Mouse (Mus musculus): Measurements from ENCODE around the gene Slc4a5.
A peak's percentile ranks its signal among the peaks of the same experiment; 100 is the strongest.
"Not testable (repeated sequence)": the region's sequence is repeated elsewhere in the genome, so short reads cannot be mapped to it uniquely, and the experiment has no call there.

The Slc4a5 gene

DNA sequence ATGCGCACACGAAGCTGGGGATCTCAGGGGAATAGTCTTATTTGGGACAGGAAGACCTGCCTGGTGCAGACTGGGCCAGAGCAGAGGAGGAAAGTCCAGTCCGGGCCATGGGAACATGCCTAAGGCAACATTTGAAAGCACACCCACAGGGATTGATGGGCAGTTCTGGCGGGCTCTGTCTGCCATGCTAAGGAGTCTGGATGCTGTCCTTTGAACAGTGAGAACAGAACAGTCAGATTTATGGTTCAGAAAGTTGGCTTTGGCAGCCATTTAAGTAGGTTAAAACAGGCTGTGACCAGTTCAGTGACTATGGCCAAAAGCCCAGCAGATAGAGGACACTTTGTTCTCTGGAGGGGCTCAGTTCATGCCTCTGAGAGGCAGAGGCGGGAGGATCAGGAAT, 82.6 kb downstream of the Slc4a5 start:
- DNase-seq (ENCODE audit: low read depth in 1 of 2, low spot score in 2 of 2), result no peak

DNA sequence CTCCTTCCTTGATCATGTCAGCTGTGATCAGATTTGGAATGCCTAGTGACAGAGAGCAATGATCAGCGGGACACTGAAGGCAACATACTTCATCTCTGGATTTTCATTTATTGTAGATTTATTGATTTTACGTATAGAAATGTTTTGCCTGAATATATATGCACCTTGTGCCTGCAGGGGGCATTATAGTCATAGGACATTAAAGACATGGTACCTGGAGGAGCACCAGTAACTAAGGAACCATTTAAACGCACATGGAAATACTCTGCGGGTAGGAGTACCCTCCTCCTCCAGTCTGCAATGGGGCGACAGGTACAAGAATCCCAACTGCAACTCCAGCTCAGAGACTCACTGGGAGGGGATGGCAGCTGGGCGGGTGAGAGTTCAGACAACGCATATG, 89.4 kb downstream of the Slc4a5 start:
- no peak for DNase-seq (ENCODE audit: low read depth in 1 of 2, low spot score in 2 of 2)

DNA sequence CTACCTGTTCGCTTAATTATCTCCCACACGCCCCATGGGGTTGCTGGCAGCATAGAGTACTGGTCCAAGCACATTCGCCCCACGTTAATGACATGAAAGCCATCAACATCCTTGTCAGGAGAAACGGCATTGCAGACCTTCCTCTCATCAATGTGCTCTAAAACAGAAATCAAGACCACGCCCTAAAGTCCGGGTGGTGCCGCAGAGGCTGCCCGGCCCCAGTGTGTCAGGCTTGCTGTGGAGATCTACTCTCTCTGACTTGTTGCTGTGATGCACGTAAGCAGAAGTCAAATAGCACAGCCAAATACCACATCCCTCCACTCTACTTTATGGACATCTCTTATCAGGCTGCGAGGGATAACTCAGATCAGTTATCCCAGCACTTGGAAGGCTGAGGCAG, 91.6 kb downstream of the Slc4a5 start:
- no peak for DNase-seq (ENCODE audit: low read depth in 1 of 2, low spot score in 2 of 2)

DNA sequence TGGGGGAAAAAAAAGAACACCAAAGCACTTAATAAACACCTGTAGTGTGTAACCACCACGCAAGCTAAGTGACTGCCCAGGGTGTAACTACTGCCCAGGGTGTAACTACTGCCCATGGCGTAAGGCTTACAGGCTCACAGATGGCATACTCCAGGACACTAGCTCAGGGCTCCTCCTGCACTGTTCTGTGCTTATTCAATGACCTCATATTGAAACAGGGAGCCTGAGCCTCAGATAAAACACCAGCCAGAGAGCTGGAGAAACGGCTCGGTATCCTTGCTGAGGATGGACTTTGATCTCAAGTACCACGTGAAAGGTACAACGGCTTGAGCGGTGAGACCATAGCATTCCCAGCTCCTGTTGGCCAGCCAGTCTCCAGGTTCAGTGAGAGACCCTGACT, 92.4 kb downstream of the Slc4a5 start:
- no peak for DNase-seq (ENCODE audit: low read depth in 1 of 2, low spot score in 2 of 2)

DNA sequence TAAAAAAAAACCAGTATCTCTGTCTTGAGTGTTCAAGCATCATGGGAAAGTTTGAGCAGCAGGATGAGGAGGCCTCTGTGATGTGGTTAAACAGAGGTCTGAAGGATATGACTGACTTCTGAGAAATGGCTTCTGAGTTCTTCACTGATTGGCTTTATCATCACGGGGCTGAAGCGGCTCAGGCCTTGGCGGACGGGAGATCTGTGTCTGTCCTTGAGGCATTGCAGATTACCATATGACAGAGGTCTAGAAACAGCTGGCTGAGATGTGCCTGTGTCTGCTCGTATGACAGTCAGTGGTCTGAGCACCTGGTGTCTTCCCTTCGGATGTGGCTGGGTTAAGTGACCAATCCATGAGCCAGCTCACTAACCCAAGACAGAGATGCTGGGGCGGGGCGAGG, 92.9 kb downstream of the Slc4a5 start:
- DNase-seq (ENCODE audit: low read depth in 1 of 2, low spot score in 2 of 2), result no peak

DNA sequence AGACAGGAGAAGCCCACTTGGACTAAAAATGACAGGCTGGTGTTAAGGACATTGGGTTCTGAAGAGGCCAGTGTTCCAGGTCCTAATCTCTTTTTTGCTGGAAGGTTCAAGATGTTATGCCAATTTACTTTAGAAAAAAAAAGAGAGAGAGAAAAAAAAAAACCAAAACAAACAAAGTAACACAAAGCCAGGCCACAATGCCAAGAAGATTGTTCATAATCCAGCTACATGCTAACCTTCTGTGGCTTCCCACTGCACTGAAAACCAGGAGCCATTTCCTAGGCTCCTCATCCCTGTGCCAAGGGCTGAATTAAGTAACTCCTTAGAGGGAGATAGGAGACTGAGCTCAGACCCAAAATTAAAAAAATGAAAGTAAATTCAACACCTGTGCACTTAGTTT, 95.7 kb downstream of the Slc4a5 start:
- DNase-seq (ENCODE audit: low read depth in 1 of 2, low spot score in 2 of 2), result no peak

DNA sequence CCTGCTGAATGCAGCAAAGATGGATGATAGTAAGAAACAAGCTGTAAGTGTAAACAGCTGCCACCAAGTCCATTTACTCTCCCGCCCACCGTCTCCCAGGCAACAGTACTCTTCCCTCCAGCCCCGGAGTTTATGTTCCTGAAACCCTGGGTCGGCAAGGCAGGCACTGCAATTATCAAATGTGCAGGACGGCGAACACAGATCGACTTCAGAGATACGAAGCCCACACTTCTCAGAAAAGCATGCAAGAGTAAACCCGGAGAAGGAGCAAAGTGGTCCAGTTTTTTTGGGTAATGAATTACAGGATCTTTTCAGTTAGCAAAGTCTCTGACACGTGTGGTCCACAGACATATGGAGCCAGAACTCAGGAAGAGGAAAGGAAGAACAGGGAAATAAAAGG, 96.4 kb downstream of the Slc4a5 start:
- DNase-seq (ENCODE audit: low read depth in 1 of 2, low spot score in 2 of 2), result no peak

DNA sequence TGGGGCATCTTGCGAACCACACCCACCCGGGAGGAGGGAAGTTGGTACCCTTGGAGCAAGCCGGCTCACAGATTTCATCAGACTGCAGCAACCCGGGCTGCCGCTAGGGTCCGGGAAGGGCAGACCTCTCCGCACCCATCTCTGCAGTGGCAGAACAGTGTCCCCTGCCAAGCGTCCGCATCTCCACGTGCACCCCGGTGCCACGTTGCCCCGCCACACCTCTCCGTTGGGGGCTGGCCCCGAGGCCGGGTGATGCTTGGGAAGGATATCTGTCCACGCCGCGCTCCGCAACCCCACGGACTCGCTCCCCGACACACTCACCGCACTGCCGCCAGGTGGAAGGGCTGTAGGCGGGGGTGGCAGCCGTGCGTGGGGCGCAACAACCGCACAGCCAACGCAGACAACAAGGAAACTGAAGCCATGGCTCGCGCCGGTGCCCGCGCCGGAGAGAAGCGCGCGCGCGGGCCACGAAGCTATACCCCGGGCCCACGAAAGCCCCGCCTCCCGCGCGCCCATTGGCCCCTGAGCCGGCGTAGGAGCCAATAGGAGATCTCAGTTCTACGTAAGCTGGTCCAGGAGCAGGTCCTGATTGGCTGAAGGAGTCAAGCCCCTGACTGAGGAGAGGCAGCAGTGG, 97.6 kb downstream of the Slc4a5 start:
- peak; percentile 56 to 80 for DNase-seq (ENCODE audit: low read depth in 1 of 2, low spot score in 2 of 2)

DNA sequence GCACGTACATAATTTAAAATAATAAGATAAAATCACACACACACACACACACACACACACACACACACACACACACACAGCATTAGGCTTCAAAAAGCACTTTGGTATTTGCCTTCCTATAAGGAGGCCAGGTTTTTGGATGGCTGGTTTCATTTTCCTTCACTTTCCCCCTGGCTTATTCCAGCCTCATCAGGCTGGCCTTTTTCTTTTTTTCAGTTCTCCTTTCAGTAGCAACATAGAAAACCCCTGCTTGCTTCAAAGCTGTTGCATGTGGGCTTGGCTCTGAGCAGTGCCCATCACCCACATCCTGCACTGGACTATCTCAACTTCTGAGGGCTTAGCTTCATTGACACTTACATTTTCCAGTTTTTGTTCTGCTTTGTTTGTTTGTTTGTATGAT, 102.3 kb downstream of the Slc4a5 start:
- DNase-seq (ENCODE audit: low read depth in 1 of 2, low spot score in 2 of 2), result no peak

DNA sequence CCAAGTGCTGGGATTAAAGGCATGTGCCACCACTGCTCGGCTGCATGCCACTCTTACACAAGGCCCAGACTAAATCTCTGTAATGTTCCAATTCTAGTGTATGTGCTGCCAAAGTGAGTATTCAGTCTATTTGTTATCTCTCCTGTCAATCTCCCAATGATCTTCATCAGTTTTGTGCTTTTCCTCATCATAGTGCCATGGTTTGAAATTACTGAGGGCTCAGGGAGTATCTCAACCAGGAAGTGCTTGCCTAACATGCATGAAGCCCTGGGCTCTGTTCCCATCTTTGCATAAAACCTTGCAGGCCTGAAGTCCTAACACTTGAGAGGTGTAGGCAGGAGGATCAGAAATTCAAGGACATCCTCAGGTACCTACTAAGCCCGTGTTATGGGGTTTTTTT, 103.2 kb downstream of the Slc4a5 start:
- DNase-seq (ENCODE audit: low read depth in 1 of 2, low spot score in 2 of 2), result no peak

DNA sequence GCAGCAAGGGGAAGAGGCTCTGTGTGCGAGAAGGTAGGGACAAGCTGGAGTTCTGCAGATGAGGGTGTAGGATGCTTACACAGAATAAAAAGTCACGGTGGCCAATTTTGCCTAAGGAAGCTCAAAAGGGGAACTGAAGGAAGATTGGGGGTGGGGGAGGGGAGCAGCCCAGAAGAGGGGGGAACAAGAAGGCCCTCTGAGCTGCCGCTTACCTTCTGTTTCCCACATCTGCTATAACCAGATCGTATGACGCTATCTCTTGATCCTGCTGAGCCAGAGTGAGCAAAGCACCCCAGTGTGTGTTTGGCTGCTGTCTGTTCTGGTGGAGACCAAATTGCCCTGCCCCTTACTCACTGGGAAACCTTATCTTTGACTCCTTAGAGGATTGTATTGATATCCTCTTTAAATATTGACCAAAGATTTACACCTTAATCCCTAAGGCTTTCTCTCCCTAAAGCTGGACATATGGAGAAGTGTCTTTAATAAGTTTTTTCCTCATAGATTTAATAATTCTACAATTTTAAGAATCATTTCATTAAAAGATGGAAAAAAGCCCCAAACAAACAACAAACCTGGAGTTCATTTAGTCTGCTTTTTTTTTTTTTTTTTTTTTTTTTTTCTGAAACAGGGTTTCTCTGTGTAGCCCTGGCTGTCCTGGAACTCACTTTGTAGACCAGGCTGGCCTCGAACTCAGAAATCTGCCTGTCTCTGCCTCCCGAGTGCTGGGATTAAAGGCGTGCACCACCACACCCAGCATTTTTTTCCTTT, 104.2 kb downstream of the Slc4a5 start:
- DNase-seq (ENCODE audit: low read depth in 1 of 2, low spot score in 2 of 2), result no peak

DNA sequence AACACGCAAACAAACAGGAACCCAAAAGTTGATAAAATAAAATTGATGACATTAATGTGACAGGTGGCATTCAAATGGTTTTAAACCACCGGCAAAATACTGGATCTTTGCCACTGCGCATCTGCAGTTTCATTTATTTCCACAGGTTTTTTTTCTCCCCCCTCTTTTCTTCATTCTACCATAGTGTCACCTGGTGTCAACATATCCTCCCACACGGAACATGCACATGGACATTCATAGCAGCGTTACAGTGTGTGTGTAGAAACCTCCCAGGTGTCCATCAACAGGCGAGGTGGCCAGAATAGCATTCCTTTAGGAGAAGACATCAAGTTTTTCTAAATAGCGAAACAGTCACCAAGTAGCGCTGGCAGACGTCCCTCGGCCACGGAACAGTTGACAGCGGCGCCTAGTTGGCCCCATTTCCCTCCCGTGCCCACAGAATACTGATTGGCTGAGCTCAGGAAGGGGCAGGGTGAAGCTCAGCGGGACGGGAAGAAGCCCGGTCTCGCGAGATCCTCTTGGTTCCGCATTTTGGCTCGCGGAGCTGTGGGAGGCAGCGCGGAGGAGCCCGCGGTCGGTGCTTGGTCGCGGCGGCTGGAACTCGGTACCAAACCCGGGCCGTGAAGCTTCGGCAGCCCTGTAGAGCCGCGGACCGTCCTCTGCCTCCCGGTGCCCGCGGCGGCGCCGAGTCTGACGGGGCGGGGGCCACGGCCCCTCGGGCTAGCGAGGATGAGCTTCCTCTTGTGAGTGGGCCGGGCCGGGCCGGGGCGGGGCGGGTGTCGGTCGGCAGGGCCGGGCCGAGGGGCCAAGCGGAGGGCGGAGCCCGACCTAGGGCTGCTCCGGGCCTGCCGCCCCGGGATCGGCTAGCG, 106.1 kb downstream of the Slc4a5 start, which contains the start of the genes Mthfd2 and Mob1a:
Mthfd2 (minus strand) TSS at position 384 of the 869 bp plus-strand sequence.
Mob1a (plus strand) TSS at position 492 of the 869 bp plus-strand sequence.
- peak; percentile 87 to 93 for DNase-seq (ENCODE audit: low read depth in 1 of 2, low spot score in 2 of 2)

DNA sequence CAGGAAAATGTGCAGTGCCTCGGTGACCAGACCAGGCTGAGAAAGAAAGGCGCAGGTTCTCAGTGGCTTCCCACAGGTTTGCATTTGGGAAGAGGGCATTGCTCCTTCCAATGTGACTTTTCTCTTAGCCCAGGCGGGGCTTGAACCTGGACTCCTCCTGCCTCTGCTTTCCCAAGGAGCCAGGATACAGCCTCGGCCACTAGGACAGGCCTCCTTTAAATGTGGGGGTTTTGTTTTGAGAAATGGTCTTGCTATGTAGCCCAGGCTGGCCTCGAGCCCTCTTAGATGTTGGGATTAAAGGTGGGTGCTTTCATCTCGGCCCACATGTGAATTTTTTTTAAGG, 106.7 kb downstream of the Slc4a5 start:
- DNase-seq (ENCODE audit: low read depth in 1 of 2, low spot score in 2 of 2), result no peak

DNA sequence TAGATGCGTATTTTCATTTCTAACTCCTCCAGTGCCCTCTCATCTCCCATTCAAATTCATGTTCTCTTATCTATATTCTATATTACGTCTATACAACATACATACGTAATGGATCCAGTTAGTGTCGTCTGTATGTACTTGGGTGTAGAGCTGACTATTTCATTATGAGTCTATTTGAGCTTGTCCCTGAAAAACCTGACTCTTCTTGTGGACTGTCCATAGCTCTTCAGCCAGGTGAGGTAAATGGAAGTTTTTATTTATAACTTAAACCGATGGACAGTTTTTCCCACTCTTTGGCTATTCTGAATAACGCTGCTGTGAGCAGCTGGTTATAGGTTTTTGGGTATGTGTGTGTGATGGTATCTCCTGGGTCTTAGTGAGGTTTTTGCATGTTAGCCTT, 107.1 kb downstream of the Slc4a5 start:
- no peak for DNase-seq (ENCODE audit: low read depth in 1 of 2, low spot score in 2 of 2)

DNA sequence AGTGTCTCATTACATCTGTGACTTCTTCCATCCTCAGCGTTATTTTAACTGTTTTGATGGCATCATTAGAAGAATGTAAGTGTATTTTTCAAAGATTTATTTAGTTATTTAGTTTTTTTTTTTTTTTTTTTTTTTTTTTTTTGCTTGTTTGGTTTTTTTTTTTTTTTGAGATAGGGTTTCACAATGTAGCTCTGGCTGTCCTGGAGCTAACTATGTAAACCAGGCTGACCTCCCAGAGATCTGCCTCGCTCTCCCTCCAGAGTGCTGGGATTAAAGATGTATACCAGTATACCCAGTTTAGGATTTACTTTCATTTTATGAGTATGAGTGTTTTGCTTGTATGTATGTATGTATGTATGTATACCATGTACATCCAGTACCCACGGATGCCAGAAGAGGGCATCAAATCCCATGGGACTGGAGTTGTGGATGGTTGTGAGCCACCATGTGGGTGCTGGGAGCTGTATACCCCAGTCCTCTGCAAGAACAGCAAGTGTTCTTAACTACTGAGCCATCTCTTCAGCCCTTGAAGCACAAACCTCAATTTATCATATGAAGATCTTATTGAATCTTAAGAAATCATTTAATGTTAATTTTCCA, 108.1 kb downstream of the Slc4a5 start:
- no peak for DNase-seq (ENCODE audit: low read depth in 1 of 2, low spot score in 2 of 2)

DNA sequence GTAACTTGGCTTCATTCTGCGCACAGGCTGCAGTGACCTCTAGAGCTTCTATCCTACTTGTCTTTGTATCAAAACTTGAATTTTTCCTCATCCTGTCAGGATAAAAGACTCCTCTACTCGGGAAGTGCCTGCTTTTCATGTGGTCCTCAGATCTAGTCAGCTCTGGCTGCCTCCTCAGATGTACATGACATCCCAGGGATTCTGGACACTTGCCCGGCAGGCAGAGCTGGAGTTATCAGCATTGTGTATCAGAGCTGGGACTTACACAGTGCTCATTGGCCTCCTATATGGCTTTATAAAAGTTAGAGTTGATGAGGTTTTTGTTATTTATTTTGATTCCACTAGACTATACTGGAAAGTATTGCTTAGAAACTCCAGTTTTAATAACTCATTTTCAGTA, 121.8 kb downstream of the Slc4a5 start:
- DNase-seq (ENCODE audit: low read depth in 1 of 2, low spot score in 2 of 2), result no peak

DNA sequence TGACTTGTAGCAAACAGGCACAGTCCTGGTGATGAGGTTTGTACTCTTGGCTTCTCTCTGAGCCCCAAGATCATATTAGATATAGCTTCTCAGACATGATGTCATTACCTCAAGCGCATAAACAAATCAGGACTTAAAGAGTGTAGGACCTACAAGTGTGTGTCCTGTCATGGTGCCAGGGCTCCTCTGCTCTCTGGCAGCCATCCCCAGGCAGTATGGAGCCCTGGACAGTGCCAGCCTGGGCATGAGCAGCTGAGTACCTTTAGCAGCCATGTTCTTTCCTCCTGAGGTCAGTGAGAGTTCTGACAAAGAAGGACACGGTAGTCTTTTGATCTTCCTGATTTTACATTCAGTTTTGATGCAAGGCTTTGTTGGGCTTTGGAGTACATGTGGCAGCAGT, 123.3 kb downstream of the Slc4a5 start:
- no peak for DNase-seq (ENCODE audit: low read depth in 1 of 2, low spot score in 2 of 2)

DNA sequence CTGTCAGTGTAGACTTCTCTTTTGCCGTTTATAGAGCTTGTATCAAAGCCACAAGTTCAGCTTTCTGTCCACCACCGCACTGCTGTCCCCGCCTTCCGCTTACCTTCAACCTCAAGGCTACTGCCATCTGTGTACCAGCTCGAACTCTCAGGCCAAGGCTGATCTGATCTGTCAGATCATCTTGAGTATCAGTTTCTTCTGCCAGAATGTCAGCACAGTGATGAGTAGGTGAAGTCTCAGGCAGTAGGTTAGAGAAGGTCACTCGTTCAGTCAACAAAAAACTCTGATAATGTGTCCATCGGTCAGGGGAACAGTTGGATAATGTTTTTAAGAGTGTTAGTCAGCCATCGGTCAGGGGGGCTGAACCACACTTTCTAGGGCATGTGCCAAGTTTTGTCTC, 125.7 kb downstream of the Slc4a5 start:
- DNase-seq (ENCODE audit: low read depth in 1 of 2, low spot score in 2 of 2), result not testable (repeated sequence)

DNA sequence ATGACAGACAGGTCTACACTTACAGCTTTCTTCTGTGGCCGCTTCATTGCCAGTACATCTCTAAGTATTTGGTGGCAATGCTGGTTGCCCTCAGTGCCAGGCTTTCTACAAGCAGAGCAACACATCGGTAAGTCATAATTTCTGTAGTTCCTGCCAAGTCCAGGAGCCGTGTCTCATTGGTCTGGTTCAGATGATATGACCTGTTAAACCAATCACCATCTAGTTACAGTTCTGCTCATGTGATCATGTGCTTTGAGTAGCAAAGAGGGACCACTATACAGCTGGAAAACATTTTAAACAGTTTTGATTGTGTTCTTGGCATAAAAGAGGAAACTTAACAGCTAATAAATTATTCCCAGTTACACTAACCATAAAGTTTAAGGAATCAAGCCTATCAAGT, 128.3 kb downstream of the Slc4a5 start:
- DNase-seq (ENCODE audit: low read depth in 1 of 2, low spot score in 2 of 2), result no peak

DNA sequence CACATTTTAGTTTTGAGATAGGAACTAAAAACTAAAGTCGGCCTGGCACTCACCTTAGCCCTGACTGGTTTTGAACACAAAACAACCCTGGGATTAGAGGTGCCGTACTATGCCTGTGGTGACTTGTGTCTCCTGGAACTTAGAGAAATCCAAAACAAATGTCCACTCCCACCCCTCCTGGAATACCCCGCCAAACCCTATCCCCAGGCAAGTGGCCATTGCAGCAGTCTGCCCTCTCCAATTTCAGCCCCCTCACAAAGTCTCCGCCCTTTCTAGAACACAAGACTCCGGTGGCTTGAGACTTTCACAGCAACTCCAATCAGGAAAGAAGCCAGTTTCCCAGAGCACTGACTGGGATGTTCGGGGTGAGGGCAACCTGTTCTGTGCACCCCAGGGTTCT, 129.2 kb downstream of the Slc4a5 start, which contains the start of gene Bola3:
Bola3 (plus strand) TSS at position 275 of the 400 bp plus-strand sequence.
- no peak for DNase-seq (ENCODE audit: low read depth in 1 of 2, low spot score in 2 of 2)

DNA sequence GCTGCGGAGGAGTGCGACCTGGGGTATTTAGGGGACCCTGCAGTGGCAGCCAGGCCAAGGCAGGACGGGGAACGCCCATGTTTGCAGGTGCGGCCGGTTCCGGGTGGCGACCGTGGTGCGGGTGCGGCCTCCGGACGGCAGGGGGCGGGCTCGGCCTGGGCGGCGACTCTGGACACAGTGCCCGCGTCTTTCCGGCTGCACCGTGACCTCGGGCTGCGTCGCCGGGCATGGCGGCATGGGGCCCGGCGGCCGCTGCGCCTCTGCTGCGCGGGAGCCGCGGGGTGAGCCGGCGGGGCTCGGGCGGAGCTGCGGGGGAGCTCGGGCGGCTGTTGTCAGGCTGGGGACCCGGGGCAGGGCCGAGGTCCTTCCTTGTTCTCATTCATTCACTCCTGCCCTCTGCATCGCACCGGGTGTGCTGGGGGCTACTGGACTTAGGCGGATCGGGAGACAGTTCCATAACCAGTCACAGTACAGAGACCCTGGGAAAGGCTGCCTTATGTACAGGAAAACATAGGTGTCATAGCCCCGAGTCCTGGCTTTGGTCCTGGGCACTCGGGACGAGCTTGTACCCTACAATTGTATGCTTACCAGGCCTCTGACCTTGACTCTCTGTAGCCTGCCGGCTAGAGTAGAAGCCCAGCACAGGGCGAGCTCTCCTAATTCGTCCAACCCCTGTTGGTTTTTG, 129.8 kb downstream of the Slc4a5 start:
- peak; percentile 76 to 80 for DNase-seq (ENCODE audit: low read depth in 1 of 2, low spot score in 2 of 2)
